Mouse (Mus musculus) cerebellum, adult 2 months (tissue): ENCODE results near the gene Wnt2.

Source experiments
- CTCF ChIP-seq: fragments of 200-500 bp; IDR thresholded peaks from 2 replicates; pipeline ENCODE4 v1.5.1; 2011; ENCODE audit warnings: low read depth, mild to moderate bottlenecking, control low read depth, low read length, moderate library complexity, borderline replicate concordance; ENCODE audit not compliant: insufficient read depth
- POLR2A ChIP-seq: fragments of 200-500 bp; IDR thresholded peaks from 2 replicates; pipeline ENCODE4 v1.6.1; 2011; ENCODE audit warnings: low read length, control low read depth, borderline replicate concordance; ENCODE audit not compliant: insufficient read depth

DNA sequence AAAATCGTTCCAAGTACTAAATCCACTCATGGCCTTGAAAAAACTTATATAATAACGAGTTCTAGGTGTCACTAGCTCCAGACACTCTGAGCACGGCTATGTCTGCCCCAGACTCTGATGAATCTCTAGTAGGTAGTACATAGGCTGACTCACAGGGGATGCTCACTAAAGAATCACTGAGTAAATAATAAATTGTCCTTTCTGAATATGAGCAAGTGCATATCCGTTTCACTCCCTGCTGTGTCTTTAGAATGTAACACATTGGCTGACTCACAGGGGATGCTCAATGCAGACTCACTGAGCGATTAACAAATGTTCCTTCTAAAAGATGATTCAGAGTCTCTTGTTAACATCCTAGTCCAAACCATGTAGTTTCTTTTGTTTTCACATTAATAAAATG, 52.1 kb downstream of the Wnt2 start:
- TF ChIP-seq CTCF (no peak), POLR2A (no peak)
